Mouse (Mus musculus) ES-E14 (cell line): ENCODE results near the gene Hist1h4b. TPM values are rescaled to one million over a fixed set of nuclear protein-coding genes. Genes with fewer than 3 reads are reported as not detected.
"Not testable (repeated sequence)": the region's sequence is repeated elsewhere in the genome, so short reads cannot be mapped to it uniquely, and the experiment has no call there.

Experiments used
- DNase-seq: peaks from one replicate; pipeline ENCODE4 v3.0.0-alpha.2; 2013; ENCODE audit warnings: low read depth, low spot score
- H3K27ac ChIP-seq: 2 replicates; pipeline ENCODE4 v1.5.1; 2012; ENCODE audit warnings: low read depth, mild to moderate bottlenecking, low read length, moderate library complexity, mixed read lengths; ENCODE audit not compliant: poor library complexity, insufficient read depth, severe bottlenecking
- H3K36me3 ChIP-seq: 2 replicates; pipeline ENCODE4 v1.6.1; 2012; ENCODE audit warnings: mild to moderate bottlenecking, low read length, moderate library complexity, mixed read lengths; ENCODE audit not compliant: control insufficient read depth, poor library complexity, insufficient read depth, severe bottlenecking
- H3K4me1 ChIP-seq, 2 experiments: fragments of 150-350 bp in 1 of 2; sonication (generic) in 1 of 2; 2 replicates each; pipeline ENCODE4 v1.6.1; 2012; ENCODE audit warnings: low read length in 2 of 2, mild to moderate bottlenecking in 1 of 2, mixed read lengths in 1 of 2; ENCODE audit not compliant: control insufficient read depth in 2 of 2, insufficient read depth in 2 of 2, poor library complexity in 1 of 2
- H3K4me3 ChIP-seq, 2 experiments: fragments of 150-350 bp in 1 of 2; sonication (generic) in 1 of 2; 2 replicates each; pipeline ENCODE4 v1.5.1; 2012; ENCODE audit warnings: low read length in 2 of 2, low read depth in 1 of 2, mild to moderate bottlenecking in 1 of 2, mixed read lengths in 1 of 2; ENCODE audit not compliant: insufficient read depth in 1 of 2, poor library complexity in 1 of 2, severe bottlenecking in 1 of 2
- H3K9ac ChIP-seq: 2 replicates; pipeline ENCODE4 v1.6.1; 2012; ENCODE audit warnings: low read depth, mild to moderate bottlenecking, low read length, mixed read lengths; ENCODE audit not compliant: poor library complexity, insufficient read depth, severe bottlenecking
- H3K9me3 ChIP-seq: fragments of 150-350 bp; sonication (generic); 2 replicates; pipeline ENCODE4 v1.6.1; 2012; ENCODE audit warnings: low read depth, mild to moderate bottlenecking, low read length; ENCODE audit not compliant: control insufficient read depth, insufficient read depth
- CHD2 ChIP-seq: IDR thresholded peaks from 2 replicates; pipeline ENCODE4 v1.6.1; 2014; ENCODE audit warnings: mild to moderate bottlenecking, low read depth, low read length, inconsistent platforms
- HCFC1 ChIP-seq: IDR thresholded peaks from 2 replicates; pipeline ENCODE4 v1.6.1; 2012; ENCODE audit warnings: low read length, inconsistent platforms, borderline replicate concordance; ENCODE audit not compliant: insufficient read depth
- MAFK ChIP-seq: IDR thresholded peaks from 2 replicates; pipeline ENCODE4 v1.6.1; 2014; ENCODE audit warnings: mild to moderate bottlenecking, low read depth, low read length, inconsistent platforms; ENCODE audit not compliant: insufficient read depth
- ZC3H11A ChIP-seq: IDR thresholded peaks from 2 replicates; pipeline ENCODE4 v1.6.1; 2012; ENCODE audit warnings: low read depth, mild to moderate bottlenecking, inconsistent platforms, low read length, borderline replicate concordance
- ZNF384 ChIP-seq: IDR thresholded peaks from 2 replicates; pipeline ENCODE4 v1.6.1; 2012; ENCODE audit warnings: low read depth, low read length, inconsistent platforms
- in situ Hi-C, 2 experiments: fragments of 600-800 bp; cut with MboI; formaldehyde crosslinking; loops; one replicate each; pipeline ENCODE4 v1.15.1; 2025; ENCODE audit warnings: low sequenced_read_pairs in 2 of 2, inconsistent platforms in 1 of 2; ENCODE audit not compliant: unreplicated experiment in 2 of 2
- total RNA-seq: library from RNA; depleted of rRNA; stranded (reverse); fragments of 300-350 nt; gene quantifications from 2 replicates; pipeline ENCODE4 v1.2.3, GENCODE M21; 2012

Hist1h4b gene
- total RNA-seq, 1 experiment, result 1,339 TPM

DNA sequence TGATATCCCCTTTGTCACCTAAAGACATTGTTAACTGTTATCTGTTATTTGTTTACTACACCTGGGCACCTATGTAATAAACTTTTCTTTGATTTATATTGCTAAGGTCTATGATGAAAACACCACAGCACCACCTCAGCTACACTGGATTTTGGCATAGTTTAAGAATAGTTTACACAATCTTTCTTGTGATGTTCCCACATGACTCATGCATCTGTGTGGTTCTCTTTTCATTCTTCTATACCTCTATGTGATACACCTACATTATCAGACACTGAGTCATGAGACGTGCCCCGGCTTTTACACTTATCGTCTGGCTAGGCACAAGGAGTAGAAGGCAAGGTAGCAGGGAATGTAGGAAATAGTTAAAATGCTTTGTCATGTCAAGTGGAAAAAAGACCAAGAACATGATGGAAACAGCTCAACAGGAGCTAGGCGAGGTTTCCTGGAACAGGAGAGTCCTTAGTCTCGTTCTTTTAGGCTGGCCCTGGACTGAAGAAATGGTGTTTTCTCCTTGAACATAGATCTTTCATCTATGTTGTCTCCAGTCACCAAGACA is 7.2 kb upstream of the Hist1h4b start:
- H3K9ac ChIP-seq, result peak overlapping the region; percentile 32; the same call in 1 of the 2 replicates
- H3K4me1 ChIP-seq, result 0 out of 4 replicates have a peak, but pooled peaks cover 0 to 2% of the 10 kb centered on the region in 2 experiments
- DNase-seq, result no peak
- in situ Hi-C loops, result loop anchor here (10.0 to 25.0 kb wide), 3 partner anchors 195 to 1715 kb away; partner anchors contain the start of genes Hist1h2ah (in 2 of the 2), Hist1h2bk (in 2 of the 2), Hist1h1d (in 1 of the 2) and Hist1h2ag (in 1 of the 2)
- no peaks in the 10 kb centered on the region for H3K9me3 ChIP-seq
- H3K27ac ChIP-seq, result no peak overlapping the region; the same call in 1 of the 2 replicates
- H3K36me3 ChIP-seq, result no peaks in the 10 kb centered on the region
- H3K4me3 ChIP-seq, result no peak overlapping the region
- TF ChIP-seq ZC3H11A (no peak), HCFC1 (no peak), MAFK (no peak), CHD2 (no peak), ZNF384 (no peak)

DNA sequence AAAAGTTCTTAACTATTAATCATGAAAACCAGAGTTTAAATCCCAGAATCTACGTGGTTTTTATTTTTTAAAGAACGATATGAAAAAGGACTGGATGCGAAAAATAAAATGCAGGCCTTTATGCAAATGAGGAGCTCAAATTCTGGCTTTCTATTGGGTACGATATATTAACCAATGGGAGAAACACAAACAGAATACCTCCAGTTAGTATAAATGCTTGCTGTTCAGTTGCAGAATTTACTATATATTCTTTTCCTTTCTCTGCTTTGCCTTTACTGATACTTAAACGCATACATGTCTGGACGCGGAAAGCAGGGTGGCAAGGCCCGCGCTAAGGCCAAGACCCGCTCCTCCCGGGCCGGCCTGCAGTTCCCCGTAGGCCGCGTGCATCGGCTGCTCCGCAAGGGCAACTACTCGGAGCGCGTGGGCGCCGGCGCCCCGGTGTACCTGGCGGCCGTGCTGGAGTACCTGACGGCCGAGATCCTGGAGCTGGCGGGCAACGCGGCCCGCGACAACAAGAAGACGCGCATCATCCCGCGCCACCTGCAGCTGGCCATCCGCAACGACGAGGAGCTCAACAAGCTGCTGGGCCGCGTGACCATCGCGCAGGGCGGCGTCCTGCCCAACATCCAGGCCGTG is 5.9 kb upstream of the Hist1h4b start, which contains the start of gene Hist1h2ab:
TSS of gene Hist1h2ab (plus strand) at position 288 of the 639 bp plus-strand sequence.
- Histone ChIP-seq H3K4me3 (peak within 1 kb of the TSS; percentile 63 to 67), H3K27ac (peak within 1 kb of the TSS; percentile 94), H3K9ac (peak within 1 kb of the TSS; percentile 84)
- H3K4me1 ChIP-seq, H3K9me3 ChIP-seq, DNase-seq, H3K36me3 ChIP-seq: not testable (repeated sequence)
- in situ Hi-C loops, result loop anchor here in 1 of 2 experiments (25.0 kb wide), 1 partner anchor 1714 kb away; the partner anchor contains the start of genes Hist1h2ag, Hist1h2ah, Hist1h2bj and Hist1h2bk
- TF ChIP-seq CHD2, result peak; percentile 80; the same call in 1 of the 2 replicates

DNA sequence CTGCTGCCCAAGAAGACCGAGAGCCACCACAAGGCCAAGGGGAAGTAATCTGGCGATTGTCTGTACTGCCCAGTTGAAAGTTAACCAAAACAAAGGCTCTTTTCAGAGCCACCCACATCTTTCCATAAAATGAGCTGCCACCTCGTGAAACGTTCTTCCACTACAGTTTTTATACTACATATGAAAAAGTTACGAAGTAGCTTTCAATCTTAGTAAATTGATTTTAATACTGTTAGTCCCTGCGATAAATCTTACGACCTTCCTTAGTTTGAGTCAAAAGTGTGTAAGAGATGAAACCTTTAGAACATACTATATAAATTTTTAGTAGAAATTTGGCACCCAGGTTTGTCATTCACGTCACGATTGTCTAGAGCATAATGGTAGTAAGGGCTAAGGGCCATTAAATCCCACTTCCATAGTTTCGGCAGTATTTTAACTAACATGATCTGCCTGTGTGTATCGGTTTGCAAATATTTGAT is 5.3 kb upstream of the Hist1h4b start:
- Histone ChIP-seq H3K9ac (peak overlapping the region; percentile 84), H3K4me3 (peak overlapping the region; percentile 63 to 67), H3K9me3 (no peaks in the 10 kb centered on the region), H3K36me3 (no peaks in the 10 kb centered on the region), H3K4me1 (peaks cover 0 to 5% of the 10 kb centered on the region in 2 experiments; a peak in 1 of 4 replicates), H3K27ac (peak overlapping the region; percentile 94)
- in situ Hi-C loops, result loop anchor here in 1 of 2 experiments (25.0 kb wide), 1 partner anchor 1714 kb away; the partner anchor contains the start of genes Hist1h2ag, Hist1h2ah, Hist1h2bj and Hist1h2bk
- TF ChIP-seq MAFK, result no peak
- TF ChIP-seq HCFC1, result no peak
- TF ChIP-seq ZNF384, result no peak
- no peak for TF ChIP-seq CHD2
- no peak for TF ChIP-seq ZC3H11A
- DNase-seq, result no peak

DNA sequence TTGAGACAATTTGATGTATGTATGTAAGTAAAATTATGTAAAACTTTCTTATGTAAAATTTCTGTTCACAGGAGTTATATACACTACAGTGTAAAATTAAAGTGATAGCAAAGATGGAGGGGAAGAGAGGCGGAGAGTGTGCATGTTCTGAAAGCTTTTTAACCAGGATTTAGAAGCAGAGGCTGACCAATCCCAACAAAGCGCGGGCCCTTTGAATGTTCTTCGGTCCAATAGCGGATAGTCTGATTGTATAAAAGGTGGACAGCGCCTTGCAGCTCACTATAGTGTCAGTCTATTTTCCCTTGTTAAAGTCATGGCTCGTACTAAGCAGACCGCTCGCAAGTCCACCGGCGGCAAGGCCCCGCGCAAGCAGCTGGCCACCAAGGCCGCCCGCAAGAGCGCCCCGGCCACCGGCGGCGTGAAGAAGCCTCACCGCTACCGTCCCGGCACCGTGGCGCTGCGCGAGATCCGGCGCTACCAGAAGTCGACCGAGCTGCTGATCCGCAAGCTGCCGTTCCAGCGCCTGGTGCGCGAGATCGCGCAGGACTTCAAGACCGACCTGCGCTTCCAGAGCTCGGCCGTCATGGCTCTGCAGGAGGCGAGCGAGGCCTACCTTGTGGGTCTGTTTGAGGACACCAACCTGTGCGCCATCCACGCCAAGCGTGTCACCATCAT is 4.6 kb upstream of the Hist1h4b start, which contains the start of gene Hist1h3b:
TSS of gene Hist1h3b (plus strand) at position 201 of the 675 bp plus-strand sequence.
- Histone ChIP-seq H3K4me3 (peak within 1 kb of the TSS; percentile 63 to 67), H3K27ac (peak within 1 kb of the TSS; percentile 94), H3K9ac (peak within 1 kb of the TSS; percentile 84)
- in situ Hi-C loops, result loop anchor here in 1 of 2 experiments (25.0 kb wide), 1 partner anchor 1715 kb away; the partner anchor contains the start of genes Hist1h2ag, Hist1h2ah, Hist1h2bj and Hist1h2bk
- H3K4me1 ChIP-seq, H3K9me3 ChIP-seq, DNase-seq, H3K36me3 ChIP-seq: not testable (repeated sequence)
- TF ChIP-seq CHD2, result 0 out of 2 replicates have a peak, but pooled peaks have one; percentile 39
